Mouse (Mus musculus): Measurements from ENCODE around the gene Slit3. TPM values are rescaled to one million over a fixed set of nuclear protein-coding genes. Genes with fewer than 3 reads are reported as not detected.
A peak's percentile ranks its signal among the peaks of the same experiment; 100 is the strongest.

Gene Slit3
- total RNA-seq, 2 experiments from 2014 or later = 56.7 to 60.0 TPM

GRCm38 (mm10) chr11:35437510-35437909 is 316.5 kb downstream of the Slit3 start:
- Histone ChIP-seq H3K27ac (no peak overlapping the region), H3K4me3 (no peak overlapping the region)
- DNase-seq (ENCODE audit: extremely low spot score in 1 of 2, low spot score in 2 of 2) = no peak
- no peak for TF ChIP-seq CTCF (IDR thresholded peaks at IDR 0.05)
- intact Hi-C loops (cut with DNase I) = no loop called here

- H3K4me3 ChIP-seq = no peak overlapping the region
- TF ChIP-seq CTCF (IDR thresholded peaks at IDR 0.05) = no peak
- DNase-seq (ENCODE audit: extremely low spot score in 1 of 2, low spot score in 2 of 2) = no peak
- intact Hi-C loops (cut with DNase I) = no loop called here
- no peak overlapping the region for H3K27ac ChIP-seq
These were observed 319.2 kb downstream of the Slit3 start for GRCm38 (mm10) chr11:35440186-35440585.

GRCm38 (mm10) chr11:35444489-35445100 is 323.6 kb downstream of the Slit3 start:
- H3K27ac ChIP-seq = no peak overlapping the region
- no peak for TF ChIP-seq CTCF (IDR thresholded peaks at IDR 0.05)
- H3K4me3 ChIP-seq = no peak overlapping the region
- DNase-seq (ENCODE audit: extremely low spot score in 1 of 2, low spot score in 2 of 2) = no peak
- intact Hi-C loops (cut with DNase I) = no loop called here

- no peak for TF ChIP-seq CTCF (IDR thresholded peaks at IDR 0.05)
These were observed 326.9 kb downstream of the Slit3 start for GRCm38 (mm10) chr11:35447951-35448350.

GRCm38 (mm10) chr11:35449199-35449598 is 328.2 kb downstream of the Slit3 start:
- H3K4me3 ChIP-seq = no peak overlapping the region
- no peak for DNase-seq (ENCODE audit: extremely low spot score in 1 of 2, low spot score in 2 of 2)
- TF ChIP-seq CTCF (IDR thresholded peaks at IDR 0.05) = no peak
- no peak overlapping the region for H3K27ac ChIP-seq
- intact Hi-C loops (cut with DNase I) = no loop called here

More at GRCm38 (mm10) chr11:35447951-35448350, 326.9 kb downstream of the Slit3 start:
- H3K4me3 ChIP-seq = no peak overlapping the region
- no peak overlapping the region for H3K27ac ChIP-seq
- no peak for DNase-seq (ENCODE audit: extremely low spot score in 1 of 2, low spot score in 2 of 2)
- intact Hi-C loops (cut with DNase I) = no loop called here

GRCm38 (mm10) chr11:35451636-35452035 is 330.6 kb downstream of the Slit3 start:
- intact Hi-C loops (cut with DNase I) = loop anchor here (1.0 to 5.0 kb wide), 5 partner anchors 214 to 609 kb away; no protein-coding TSS in a partner anchor
- H3K4me3 ChIP-seq = no peak overlapping the region
- peak; percentile 71 to 81 for DNase-seq (ENCODE audit: extremely low spot score in 1 of 2, low spot score in 2 of 2)
- no peak overlapping the region for H3K27ac ChIP-seq
- TF ChIP-seq CTCF (IDR thresholded peaks at IDR 0.05) = peak; percentile 97

- H3K4me3 ChIP-seq = no peak overlapping the region
- intact Hi-C loops (cut with DNase I) = loop anchor here (1.0 to 5.0 kb wide), 3 partner anchors 213 to 610 kb away; no protein-coding TSS in a partner anchor
- no peak overlapping the region for H3K27ac ChIP-seq
- no peak for DNase-seq (ENCODE audit: extremely low spot score in 1 of 2, low spot score in 2 of 2)
- peak; percentile 55 for TF ChIP-seq CTCF (IDR thresholded peaks at IDR 0.05)
These were observed 331.4 kb downstream of the Slit3 start for GRCm38 (mm10) chr11:35452413-35452812.

- H3K27ac ChIP-seq = no peak overlapping the region
- H3K4me3 ChIP-seq = no peak overlapping the region
- no peak for DNase-seq (ENCODE audit: extremely low spot score in 1 of 2, low spot score in 2 of 2)
- intact Hi-C loops (cut with DNase I) = loop anchor here (5.0 kb wide), 1 partner anchor 612 kb away; no protein-coding TSS in a partner anchor
- TF ChIP-seq CTCF (IDR thresholded peaks at IDR 0.05) = no peak
These were observed 333.2 kb downstream of the Slit3 start for GRCm38 (mm10) chr11:35454191-35454725.

- H3K4me3 ChIP-seq = no peak overlapping the region
- intact Hi-C loops (cut with DNase I) = loop anchor here (5.0 kb wide), 1 partner anchor 612 kb away; no protein-coding TSS in a partner anchor
- no peak for DNase-seq (ENCODE audit: extremely low spot score in 1 of 2, low spot score in 2 of 2)
- TF ChIP-seq CTCF (IDR thresholded peaks at IDR 0.05) = no peak
- H3K27ac ChIP-seq = no peak overlapping the region
These were observed 333.8 kb downstream of the Slit3 start for GRCm38 (mm10) chr11:35454781-35455180.

- no peak for TF ChIP-seq CTCF (IDR thresholded peaks at IDR 0.05)
- no peak for DNase-seq (ENCODE audit: extremely low spot score in 1 of 2, low spot score in 2 of 2)
These were observed 337.0 kb downstream of the Slit3 start for GRCm38 (mm10) chr11:35458068-35458467.

GRCm38 (mm10) chr11:35466701-35467100 is 345.7 kb downstream of the Slit3 start:
- no peak overlapping the region for H3K27ac ChIP-seq
- TF ChIP-seq CTCF (IDR thresholded peaks at IDR 0.05) = no peak
- intact Hi-C loops (cut with DNase I) = no loop called here
- H3K4me3 ChIP-seq = no peak overlapping the region
- DNase-seq (ENCODE audit: extremely low spot score in 1 of 2, low spot score in 2 of 2) = no peak

More at GRCm38 (mm10) chr11:35458068-35458467, 337.0 kb downstream of the Slit3 start:
- Histone ChIP-seq H3K4me3 (no peak overlapping the region), H3K27ac (no peak overlapping the region)
- intact Hi-C loops (cut with DNase I) = no loop called here

GRCm38 (mm10) chr11:35468847-35469246 is 347.8 kb downstream of the Slit3 start:
- no peak for DNase-seq (ENCODE audit: extremely low spot score in 1 of 2, low spot score in 2 of 2)
- Histone ChIP-seq H3K27ac (no peak overlapping the region), H3K4me3 (no peak overlapping the region)
- intact Hi-C loops (cut with DNase I) = no loop called here
- no peak for TF ChIP-seq CTCF (IDR thresholded peaks at IDR 0.05)

- Histone ChIP-seq H3K27ac (no peak overlapping the region), H3K4me3 (no peak overlapping the region)
- intact Hi-C loops (cut with DNase I) = no loop called here
- no peak for TF ChIP-seq CTCF (IDR thresholded peaks at IDR 0.05)
- no peak for DNase-seq (ENCODE audit: extremely low spot score in 1 of 2, low spot score in 2 of 2)
These were observed 348.9 kb downstream of the Slit3 start for GRCm38 (mm10) chr11:35469940-35470339.
